Mouse (Mus musculus) cortical plate, adult 2 months (tissue): Measurements from ENCODE around the gene Cep128.

Experiments used
- CTCF ChIP-seq: fragments of 200-500 bp; IDR thresholded peaks from 2 replicates; pipeline ENCODE4 v1.5.1; 2011; ENCODE audit warnings: mild to moderate bottlenecking, control low read depth, low read length; ENCODE audit not compliant: insufficient read depth; ENCODE audit errors: extremely low read depth
- POLR2A ChIP-seq: fragments of 200-500 bp; IDR thresholded peaks from 2 replicates; pipeline ENCODE4 v1.6.1; 2011; ENCODE audit warnings: mild to moderate bottlenecking, low read length, control low read depth; ENCODE audit not compliant: insufficient read depth; ENCODE audit errors: extremely low read depth

- TF ChIP-seq CTCF (no peak), POLR2A (no peak)
Observed at GRCm38 (mm10) chr12:91327527-91327926, 56.7 kb downstream of the Cep128 start.
